Mouse (Mus musculus): Measurements from ENCODE around the gene Ank3.
"Not testable (repeated sequence)": the region's sequence is repeated elsewhere in the genome, so short reads cannot be mapped to it uniquely, and the experiment has no call there.

GRCm38 (mm10) chr10:69353086-69353479, 45.5 kb upstream of the Ank3 start:
- TF ChIP-seq CTCF, EP300 (IDR thresholded peaks at IDR 0.05; ENCODE audit: low read depth): not testable (repeated sequence)
